Mouse (Mus musculus) yolk sac, embryonic 10.5 days (tissue): ENCODE results near the gene Rasa4.
"Not testable (repeated sequence)": the region's sequence is repeated elsewhere in the genome, so short reads cannot be mapped to it uniquely, and the experiment has no call there.

Experiments
- DNase-seq: peaks from one replicate; pipeline ENCODE4 v3.0.0-alpha.2; 2017; ENCODE audit warnings: low spot score

Rasa4 gene

GRCm38 (mm10) chr5:136066404-136067148, 17.1 kb upstream of the Rasa4 start:
- not testable (repeated sequence) for DNase-seq

- DNase-seq: no peak
These were observed 14.3 kb upstream of the Rasa4 start for GRCm38 (mm10) chr5:136069411-136069810.

GRCm38 (mm10) chr5:136073051-136073450, 10.7 kb upstream of the Rasa4 start:
- no peak for DNase-seq

GRCm38 (mm10) chr5:136073526-136073925, 10.2 kb upstream of the Rasa4 start:
- no peak for DNase-seq

GRCm38 (mm10) chr5:136075076-136075475, 8.6 kb upstream of the Rasa4 start:
- DNase-seq: no peak

GRCm38 (mm10) chr5:136076284-136076683, 7.4 kb upstream of the Rasa4 start:
- no peak for DNase-seq

- DNase-seq: no peak
These were observed 6.6 kb upstream of the Rasa4 start for GRCm38 (mm10) chr5:136077001-136077550.

- no peak for DNase-seq
These were observed 5.6 kb upstream of the Rasa4 start for GRCm38 (mm10) chr5:136078136-136078535.

- DNase-seq: no peak
These were observed 1.4 kb upstream of the Rasa4 start for GRCm38 (mm10) chr5:136082345-136082744.

GRCm38 (mm10) chr5:136084144-136084881, 597 bp downstream of the Rasa4 start:
- no peak for DNase-seq

- peak; percentile 31 for DNase-seq
These were observed 1.4 kb downstream of the Rasa4 start for GRCm38 (mm10) chr5:136084891-136085651.

GRCm38 (mm10) chr5:136086290-136086689, 2.6 kb downstream of the Rasa4 start:
- no peak for DNase-seq

GRCm38 (mm10) chr5:136088821-136089575, 5.3 kb downstream of the Rasa4 start:
- no peak for DNase-seq

- no peak for DNase-seq
These were observed 8.2 kb downstream of the Rasa4 start for GRCm38 (mm10) chr5:136091927-136092326.

- DNase-seq: no peak
These were observed 10.7 kb downstream of the Rasa4 start for GRCm38 (mm10) chr5:136094249-136095010.

- no peak for DNase-seq
These were observed 11.4 kb downstream of the Rasa4 start for GRCm38 (mm10) chr5:136095089-136095488.

GRCm38 (mm10) chr5:136098536-136098935, 14.8 kb downstream of the Rasa4 start:
- peak; percentile 18 for DNase-seq

GRCm38 (mm10) chr5:136102099-136102820, 18.5 kb downstream of the Rasa4 start:
- peak; percentile 73 for DNase-seq

- DNase-seq: no peak
These were observed 20.8 kb downstream of the Rasa4 start for GRCm38 (mm10) chr5:136104511-136104910.

GRCm38 (mm10) chr5:136108486-136108885, 24.8 kb downstream of the Rasa4 start:
- no peak for DNase-seq
